Mouse (Mus musculus): ENCODE measurements around the gene Taf4. TPM values are rescaled to one million over a fixed set of nuclear protein-coding genes. Genes with fewer than 3 reads are reported as not detected.

The Taf4 gene
- polyA plus RNA-seq, 1 experiment from 2014 or later, result 5.8 TPM

DNA sequence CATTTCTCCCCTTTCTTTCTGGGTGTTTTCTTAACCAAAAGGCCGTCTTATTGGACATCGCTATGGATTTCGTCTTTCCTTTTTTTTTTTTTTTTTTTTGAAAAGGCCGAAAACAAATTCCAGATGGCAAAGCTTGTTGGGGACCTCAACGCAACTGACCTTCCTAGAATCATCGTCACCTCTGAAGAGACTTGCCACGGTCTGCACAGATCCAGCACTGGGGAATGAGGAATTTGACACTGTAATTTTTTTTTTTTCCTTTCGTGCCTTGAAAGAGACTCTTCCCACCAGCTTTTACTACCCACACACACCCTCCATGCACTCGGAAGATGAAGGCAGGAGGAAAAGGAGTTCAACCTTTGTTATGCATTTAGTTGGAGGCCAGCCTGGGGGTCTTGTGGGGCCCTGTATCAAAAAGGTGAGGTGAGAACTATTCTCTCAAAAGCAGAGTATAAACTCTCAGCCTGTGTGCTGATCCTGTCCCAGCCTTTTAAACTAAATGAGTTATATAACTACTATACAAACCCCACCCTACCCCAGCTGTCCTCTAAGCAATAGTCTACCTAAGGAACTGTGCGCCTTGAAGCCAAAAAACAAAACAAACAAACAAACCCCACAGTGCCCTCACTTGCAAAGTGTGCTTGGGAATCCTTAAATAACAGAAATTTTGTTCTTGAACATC lies 1.0 kb upstream of the Taf4 start:
- H3K9ac ChIP-seq, result peak overlapping the region; percentile 91
- H3K27ac ChIP-seq, result no peak overlapping the region
- no peaks in the 10 kb centered on the region for H3K9me3 ChIP-seq
- no peaks in the 10 kb centered on the region for H3K27me3 ChIP-seq
- H3K4me2 ChIP-seq, result peak overlapping the region; percentile 57
- 10% methylated on average over 10 of the region's 10 CpGs for WGBS
- H3K4me3 ChIP-seq (replicated peaks), result peak overlapping the region; percentile 77
- H3K36me3 ChIP-seq (replicated peaks), result no peaks in the 10 kb centered on the region
- ATAC-seq (ENCODE audit: low FRiP score), result no peak
- peaks cover 37% of the 10 kb centered on the region for H3K4me1 ChIP-seq

DNA sequence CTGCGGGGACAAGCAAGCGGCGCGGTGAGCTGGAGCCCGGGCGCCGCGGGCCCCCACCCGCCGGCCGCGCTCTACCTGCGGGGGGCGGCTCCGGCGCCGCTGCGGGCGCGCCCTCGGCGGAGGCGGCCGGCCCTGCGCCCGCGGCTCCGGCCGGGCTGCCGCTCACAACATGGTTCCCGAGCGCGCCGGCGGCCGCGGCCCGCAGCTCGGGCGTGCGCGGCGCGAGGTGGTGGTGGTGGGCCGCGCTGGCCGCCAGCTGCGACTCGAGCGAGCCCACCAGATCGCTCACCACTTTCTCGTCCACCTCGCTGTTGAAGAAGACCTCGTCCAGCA lies 185 bp downstream of the Taf4 start:
- Histone ChIP-seq H3K9me3 (no peaks in the 10 kb centered on the region), H3K4me2 (peak overlapping the region; percentile 57), H3K4me3 (replicated peaks) (peak overlapping the region; percentile 77), H3K36me3 (replicated peaks) (no peaks in the 10 kb centered on the region), H3K4me1 (peaks cover 48% of the 10 kb centered on the region), H3K9ac (peak overlapping the region; percentile 91), H3K27me3 (no peaks in the 10 kb centered on the region), H3K27ac (peak overlapping the region; percentile 94)
- ATAC-seq (ENCODE audit: low FRiP score), result peak; percentile 57
- WGBS, result 0% methylated on average over 33 of the region's 54 CpGs

GRCm38 (mm10) chr2:179975851-179976250 lies 595 bp downstream of the Taf4 start:
- Histone ChIP-seq H3K9me3 (no peaks in the 10 kb centered on the region), H3K27me3 (no peaks in the 10 kb centered on the region), H3K36me3 (replicated peaks) (no peaks in the 10 kb centered on the region), H3K9ac (peak overlapping the region; percentile 91), H3K4me3 (replicated peaks) (peak overlapping the region; percentile 77), H3K4me1 (peaks cover 51% of the 10 kb centered on the region), H3K27ac (peak overlapping the region; percentile 94; the same call in 1 of the 2 replicates), H3K4me2 (peak overlapping the region; percentile 100)
- ATAC-seq (ENCODE audit: low FRiP score), result no peak
- WGBS, result 4% methylated on average over 16 of the region's 82 CpGs

GRCm38 (mm10) chr2:179974651-179975471 lies 1.6 kb downstream of the Taf4 start:
- 2% methylated on average over 45 of the region's 45 CpGs for WGBS
- Histone ChIP-seq H3K27me3 (no peaks in the 10 kb centered on the region), H3K9ac (peak overlapping the region; percentile 84), H3K27ac (0 out of 2 replicates have a peak overlapping the region, but pooled peaks have one; percentile 25), H3K4me2 (peak overlapping the region; percentile 100), H3K9me3 (no peaks in the 10 kb centered on the region), H3K36me3 (replicated peaks) (no peaks in the 10 kb centered on the region), H3K4me1 (peaks cover 61% of the 10 kb centered on the region), H3K4me3 (replicated peaks) (peak overlapping the region; percentile 77)
- no peak for ATAC-seq (ENCODE audit: low FRiP score)

DNA sequence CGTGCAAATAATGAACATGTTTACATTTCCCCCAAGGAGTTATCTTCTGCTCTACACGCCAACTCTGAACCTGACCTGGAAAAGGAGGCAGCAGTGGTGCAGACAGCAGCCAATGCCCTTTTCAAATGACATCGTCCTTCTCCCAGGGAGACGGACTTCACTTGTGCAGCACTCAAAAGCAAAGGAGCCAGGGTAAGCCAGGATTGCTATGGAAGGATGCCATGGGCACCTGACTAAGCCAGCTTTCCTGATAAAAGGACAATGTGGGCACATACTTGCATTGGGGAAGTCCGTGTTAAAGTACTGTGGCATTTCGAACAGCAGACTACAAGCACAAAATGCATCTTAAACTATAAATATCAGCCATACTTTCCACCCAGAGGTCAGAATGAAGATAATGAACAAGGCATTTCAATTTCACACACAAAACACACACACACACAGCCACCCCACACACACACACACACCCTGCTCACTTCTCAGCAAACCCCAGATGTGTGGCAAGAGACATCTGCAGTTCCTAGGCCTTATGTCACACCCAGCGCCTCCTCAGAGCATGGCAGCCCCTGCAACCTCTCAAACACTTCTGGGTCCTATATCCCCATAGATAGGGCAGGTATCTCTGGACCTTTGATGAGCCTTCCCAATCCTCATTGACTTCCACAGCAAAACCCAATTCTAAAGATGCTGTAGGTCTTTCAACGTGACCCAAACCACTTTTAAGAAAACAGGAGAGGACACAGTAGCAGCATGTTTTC lies 2.4 kb downstream of the Taf4 start:
- Histone ChIP-seq H3K27ac (no peak overlapping the region), H3K36me3 (replicated peaks) (no peaks in the 10 kb centered on the region), H3K4me3 (replicated peaks) (peak overlapping the region; percentile 77), H3K9me3 (no peaks in the 10 kb centered on the region), H3K9ac (peak overlapping the region; percentile 84), H3K4me2 (peak overlapping the region; percentile 100), H3K4me1 (peaks cover 69% of the 10 kb centered on the region), H3K27me3 (no peaks in the 10 kb centered on the region)
- 41% methylated on average over 8 of the region's 8 CpGs for WGBS
- no peak for ATAC-seq (ENCODE audit: low FRiP score)

- ATAC-seq (ENCODE audit: low FRiP score), result no peak
- Histone ChIP-seq H3K4me1 (peaks cover 65% of the 10 kb centered on the region), H3K4me2 (no peak overlapping the region), H3K9ac (no peak overlapping the region), H3K4me3 (replicated peaks) (no peak overlapping the region), H3K27ac (no peak overlapping the region), H3K9me3 (no peaks in the 10 kb centered on the region), H3K27me3 (no peaks in the 10 kb centered on the region), H3K36me3 (replicated peaks) (no peaks in the 10 kb centered on the region)
- WGBS, result 78% methylated on average over 2 of the region's 2 CpGs
Observed at GRCm38 (mm10) chr2:179972406-179972805, 4.0 kb downstream of the Taf4 start.

- WGBS, result 96% methylated on average over 2 of the region's 2 CpGs
- peaks cover 69% of the 10 kb centered on the region for H3K4me1 ChIP-seq
- H3K36me3 ChIP-seq (replicated peaks), result no peaks in the 10 kb centered on the region
- H3K9me3 ChIP-seq, result no peaks in the 10 kb centered on the region
- H3K4me2 ChIP-seq, result no peak overlapping the region
- ATAC-seq (ENCODE audit: low FRiP score), result no peak
- H3K9ac ChIP-seq, result no peak overlapping the region
- H3K4me3 ChIP-seq (replicated peaks), result no peak overlapping the region
- no peak overlapping the region for H3K27ac ChIP-seq
- no peaks in the 10 kb centered on the region for H3K27me3 ChIP-seq
Observed at GRCm38 (mm10) chr2:179971891-179972290, 4.6 kb downstream of the Taf4 start.

DNA sequence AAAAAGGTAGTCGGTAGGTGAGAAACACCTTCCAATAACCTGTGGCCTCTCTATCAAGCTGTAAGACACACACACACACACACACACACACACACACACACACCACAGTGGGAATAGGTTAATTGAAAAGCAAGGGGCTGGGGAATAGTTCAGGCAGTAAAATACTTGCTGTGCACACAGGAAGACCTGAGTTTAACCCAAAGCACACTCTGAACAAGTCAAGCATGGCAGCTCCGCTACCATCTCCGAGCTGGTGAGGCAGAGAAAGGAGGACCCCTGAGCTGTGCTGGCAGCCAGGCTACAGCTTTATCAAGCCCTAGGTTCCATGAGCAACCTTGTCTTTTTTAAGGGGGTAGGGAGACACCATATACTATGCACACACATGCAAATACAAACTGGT lies 7.3 kb downstream of the Taf4 start:
- no peak for ATAC-seq (ENCODE audit: low FRiP score)
- Histone ChIP-seq H3K27me3 (no peaks in the 10 kb centered on the region), H3K4me3 (replicated peaks) (no peak overlapping the region), H3K4me2 (no peak overlapping the region), H3K36me3 (replicated peaks) (no peaks in the 10 kb centered on the region), H3K9me3 (no peaks in the 10 kb centered on the region), H3K4me1 (peaks cover 71% of the 10 kb centered on the region), H3K9ac (no peak overlapping the region), H3K27ac (no peak overlapping the region)
- WGBS, result 79% methylated on average over 3 of the region's 3 CpGs

DNA sequence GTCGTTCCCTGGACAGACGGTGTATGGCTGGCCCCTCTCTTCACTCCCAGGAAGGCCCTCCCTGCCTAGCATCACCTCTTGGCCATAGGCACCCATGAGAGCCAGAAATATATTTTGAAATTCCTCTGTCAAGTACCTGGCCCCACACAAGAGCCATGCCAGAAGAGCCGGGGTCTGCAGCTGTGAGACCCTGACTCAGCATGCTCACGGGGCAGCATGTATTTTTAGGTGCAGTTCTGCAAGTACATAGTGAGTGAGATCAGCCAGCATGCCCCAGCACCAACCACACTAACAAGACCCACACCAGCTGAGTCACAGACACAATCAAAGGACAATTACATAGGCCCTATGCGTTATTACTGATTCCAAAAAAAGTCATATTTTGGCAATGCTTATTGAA lies 8.8 kb downstream of the Taf4 start:
- H3K9me3 ChIP-seq, result no peaks in the 10 kb centered on the region
- no peak overlapping the region for H3K4me3 ChIP-seq (replicated peaks)
- no peaks in the 10 kb centered on the region for H3K36me3 ChIP-seq (replicated peaks)
- no peaks in the 10 kb centered on the region for H3K27me3 ChIP-seq
- 0 out of 2 replicates have a peak, but pooled peaks have one; percentile 6 for ATAC-seq (ENCODE audit: low FRiP score)
- H3K4me2 ChIP-seq, result no peak overlapping the region
- no peak overlapping the region for H3K27ac ChIP-seq
- H3K4me1 ChIP-seq, result peaks cover 63% of the 10 kb centered on the region
- no peak overlapping the region for H3K9ac ChIP-seq
- 83% methylated on average over 5 of the region's 5 CpGs for WGBS

- H3K4me1 ChIP-seq, result peaks cover 43% of the 10 kb centered on the region
Observed at GRCm38 (mm10) chr2:179961420-179961819, 15.0 kb downstream of the Taf4 start.

GRCm38 (mm10) chr2:179960327-179960726 lies 16.1 kb downstream of the Taf4 start:
- Histone ChIP-seq H3K4me3 (replicated peaks) (no peak overlapping the region), H3K4me1 (peaks cover 39% of the 10 kb centered on the region), H3K27me3 (no peaks in the 10 kb centered on the region), H3K9me3 (no peaks in the 10 kb centered on the region), H3K4me2 (no peak overlapping the region), H3K36me3 (replicated peaks) (no peaks in the 10 kb centered on the region), H3K9ac (no peak overlapping the region), H3K27ac (no peak overlapping the region)
- 93% methylated on average over 6 of the region's 6 CpGs for WGBS
- no peak for ATAC-seq (ENCODE audit: low FRiP score)

More at GRCm38 (mm10) chr2:179961420-179961819, 15.0 kb downstream of the Taf4 start:
- no peak for ATAC-seq (ENCODE audit: low FRiP score)
- WGBS, result 87% methylated on average over 4 of the region's 4 CpGs
- Histone ChIP-seq H3K9ac (no peak overlapping the region), H3K27ac (no peak overlapping the region), H3K36me3 (replicated peaks) (no peaks in the 10 kb centered on the region), H3K4me3 (replicated peaks) (no peak overlapping the region), H3K27me3 (no peaks in the 10 kb centered on the region), H3K4me2 (no peak overlapping the region), H3K9me3 (no peaks in the 10 kb centered on the region)

DNA sequence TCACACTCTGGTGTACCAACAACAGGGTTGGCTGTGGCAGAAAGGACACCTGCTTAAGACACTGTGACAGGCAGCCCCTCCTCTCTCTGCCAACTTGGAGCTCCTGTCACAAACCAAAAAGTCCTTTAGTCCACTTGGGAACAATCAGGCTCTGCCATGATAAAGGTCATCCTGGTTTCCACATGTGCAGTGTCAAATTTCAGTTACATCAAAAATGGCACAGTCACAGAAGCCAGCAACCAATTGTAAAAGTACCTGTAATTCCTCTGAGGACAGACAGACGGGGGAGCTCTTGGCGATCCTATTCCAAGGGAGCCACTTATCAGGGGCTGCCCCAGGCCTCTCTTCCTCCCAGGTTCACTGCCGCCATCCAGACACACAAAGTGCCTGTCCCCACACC lies 17.1 kb downstream of the Taf4 start:
- Histone ChIP-seq H3K4me3 (replicated peaks) (no peak overlapping the region), H3K4me1 (peaks cover 34% of the 10 kb centered on the region), H3K36me3 (replicated peaks) (no peaks in the 10 kb centered on the region), H3K4me2 (no peak overlapping the region), H3K27ac (no peak overlapping the region), H3K9me3 (no peaks in the 10 kb centered on the region), H3K9ac (no peak overlapping the region), H3K27me3 (no peaks in the 10 kb centered on the region)
- no peak for ATAC-seq (ENCODE audit: low FRiP score)
- WGBS, result 43% methylated on average over 3 of the region's 3 CpGs

All from forebrain, embryonic 12.5 days (tissue).